Mouse (Mus musculus): ENCODE results near the gene Nkain4.

The Nkain4 gene

GRCm38 (mm10) chr2:180953638-180954037 lies 861 bp downstream of the Nkain4 start:
- in situ Hi-C loops (cut with MboI, MseI) = no loop called here

- in situ Hi-C loops (cut with MboI, MseI) = no loop called here
Observed at GRCm38 (mm10) chr2:180952731-180953171, 1.7 kb downstream of the Nkain4 start.

GRCm38 (mm10) chr2:180949947-180950346 lies 4.6 kb downstream of the Nkain4 start:
- in situ Hi-C loops (cut with MboI, MseI) = no loop called here

- in situ Hi-C loops (cut with MboI, MseI) = no loop called here
Observed at GRCm38 (mm10) chr2:180941869-180942268, 12.6 kb downstream of the Nkain4 start.

GRCm38 (mm10) chr2:180940187-180940586 lies 14.3 kb downstream of the Nkain4 start:
- in situ Hi-C loops (cut with MboI, MseI) = no loop called here

- in situ Hi-C loops (cut with MboI, MseI) = no loop called here
Observed at GRCm38 (mm10) chr2:180932418-180932817, 22.1 kb downstream of the Nkain4 start.

GRCm38 (mm10) chr2:180928723-180929122 lies 25.8 kb downstream of the Nkain4 start, which contains the start of gene Birc7:
Birc7 (plus strand) TSS chr2:180929023.
- in situ Hi-C loops (cut with MboI, MseI) = loop anchor here in 1 of 2 experiments (5.0 kb wide), 1 partner anchor 34 kb away; no protein-coding TSS in a partner anchor

- in situ Hi-C loops (cut with MboI, MseI) = loop anchor here in 1 of 2 experiments (5.0 kb wide), 1 partner anchor 37 kb away; no protein-coding TSS in a partner anchor
Observed at GRCm38 (mm10) chr2:180925176-180925575, 29.3 kb downstream of the Nkain4 start.

- in situ Hi-C loops (cut with MboI, MseI) = loop anchor here in 1 of 2 experiments (5.0 kb wide), 1 partner anchor 40 kb away; no protein-coding TSS in a partner anchor
Observed at GRCm38 (mm10) chr2:180922739-180923138, 31.8 kb downstream of the Nkain4 start.

- in situ Hi-C loops (cut with MboI, MseI) = loop anchor here in 1 of 2 experiments (5.0 kb wide), 1 partner anchor 41 kb away; no protein-coding TSS in a partner anchor
Observed at GRCm38 (mm10) chr2:180920810-180921400, 33.6 kb downstream of the Nkain4 start, which contains the start of gene Ythdf1. Ythdf1 (minus strand) TSS chr2:180920949.

GRCm38 (mm10) chr2:180919913-180920809 lies 34.3 kb downstream of the Nkain4 start:
- in situ Hi-C loops (cut with MboI, MseI) = loop anchor here in 1 of 2 experiments (5.0 kb wide), 1 partner anchor 42 kb away; no protein-coding TSS in a partner anchor

- in situ Hi-C loops (cut with MboI, MseI) = no loop called here
Observed at GRCm38 (mm10) chr2:180915886-180916433, 38.5 kb downstream of the Nkain4 start.

GRCm38 (mm10) chr2:180910928-180911327 lies 43.6 kb downstream of the Nkain4 start:
- in situ Hi-C loops (cut with MboI, MseI) = no loop called here

GRCm38 (mm10) chr2:180905556-180906221 lies 48.8 kb downstream of the Nkain4 start:
- in situ Hi-C loops (cut with MboI, MseI) = no loop called here

GRCm38 (mm10) chr2:180904435-180905208 lies 49.9 kb downstream of the Nkain4 start:
- in situ Hi-C loops (cut with MboI, MseI) = no loop called here

- in situ Hi-C loops (cut with MboI, MseI) = no loop called here
Observed at GRCm38 (mm10) chr2:180902086-180902485, 52.4 kb downstream of the Nkain4 start.

- in situ Hi-C loops (cut with MboI, MseI) = no loop called here
Observed at GRCm38 (mm10) chr2:180897857-180898256, 56.6 kb downstream of the Nkain4 start.

- in situ Hi-C loops (cut with MboI, MseI) = no loop called here
Observed at GRCm38 (mm10) chr2:180896819-180897625, 57.5 kb downstream of the Nkain4 start.

GRCm38 (mm10) chr2:180895837-180896525 lies 58.5 kb downstream of the Nkain4 start:
- in situ Hi-C loops (cut with MboI, MseI) = no loop called here

Data from T-helper 17 cell (primary cell).